In genomic region chr11:20395848-20396203, GRCm38 (mm10) we compare ENCODE assay signal across 11 mouse cellular contexts.
DNase-seq lines count a peak whose midpoint lies in the region; ATAC-seq and TF ChIP-seq lines count a peak whose summit lies in the region.
"Had no signal": no experiment of that assay in that cellular context is flagged by ENCODE, and none has a peak within 500 bp of the region (broad histone marks: within the 10 kb centered on the region; RNA-seq: fewer than 3 reads in every experiment).

No protein-coding gene starts in this region.

- peak; percentile 49 for ATAC-seq in liver, embryonic 12.5 days

- peaks cover 7% of the 10 kb centered on the region for H3K4me1 ChIP-seq in liver, embryonic 12.5 days

- H3K9me3 ChIP-seq in liver, embryonic 12.5 days (replicated peaks), result peaks cover 5% of the 10 kb centered on the region

- WGBS in liver, embryonic 12.5 days (ENCODE audit: insufficient replicate concordance), result 69% methylated on average over 7 of the region's 7 CpGs

- no peak overlapping the region for H3K4me2 ChIP-seq in liver, embryonic 12.5 days
- H3K4me2 ChIP-seq: midbrain, embryonic 12.5 days had no signal

- peak overlapping the region; percentile 3 for H3K27ac ChIP-seq in layer of hippocampus, adult 2 months
- 0 out of 2 replicates have a peak overlapping the region, but pooled peaks have one; percentile 28 for H3K27ac ChIP-seq in liver, embryonic 12.5 days
- H3K27ac ChIP-seq: midbrain, embryonic 12.5 days had no signal

- no peaks in the 10 kb centered on the region for H3K36me3 ChIP-seq in liver, embryonic 12.5 days
- H3K36me3 ChIP-seq: midbrain, embryonic 12.5 days had no signal

- TF ChIP-seq CTCF in layer of hippocampus, adult 2 months (conservative IDR thresholded peaks at IDR 0.05), result no peak

- H3K9ac ChIP-seq in liver, embryonic 12.5 days, result no peak overlapping the region
- H3K9ac ChIP-seq: midbrain, embryonic 12.5 days had no signal

- no peaks in the 10 kb centered on the region for H3K27me3 ChIP-seq in liver, embryonic 12.5 days (replicated peaks)
- H3K27me3 ChIP-seq: midbrain, embryonic 12.5 days had no signal

- no peak for DNase-seq in layer of hippocampus, adult 2 months (ENCODE audit: low spot score in 2 of 2)
- DNase-seq in layer of hippocampus, adult 8-10 months (ENCODE audit: low spot score in 2 of 2), result no peak
- peak; percentile 24 for DNase-seq in retina, postnatal 1 day
- no peak for DNase-seq in retina, embryonic 14.5 days (ENCODE audit: low spot score)
- no peak for DNase-seq in ovary, adult 18-20 months (ENCODE audit: low spot score)
- DNase-seq in urinary bladder, postnatal 10 days (ENCODE audit: low spot score), result no peak
- DNase-seq: gastrocnemius, postnatal 14 days; heart, postnatal 10 days; thymus, postnatal 25 days had no signal

- no peak overlapping the region for H3K4me3 ChIP-seq in layer of hippocampus, adult 2 months
- no peak overlapping the region for H3K4me3 ChIP-seq in liver, embryonic 12.5 days
- H3K4me3 ChIP-seq: midbrain, embryonic 12.5 days had no signal
